Comparison of ENCODE assay signal across 14 mouse cellular contexts in the genomic region with DNA sequence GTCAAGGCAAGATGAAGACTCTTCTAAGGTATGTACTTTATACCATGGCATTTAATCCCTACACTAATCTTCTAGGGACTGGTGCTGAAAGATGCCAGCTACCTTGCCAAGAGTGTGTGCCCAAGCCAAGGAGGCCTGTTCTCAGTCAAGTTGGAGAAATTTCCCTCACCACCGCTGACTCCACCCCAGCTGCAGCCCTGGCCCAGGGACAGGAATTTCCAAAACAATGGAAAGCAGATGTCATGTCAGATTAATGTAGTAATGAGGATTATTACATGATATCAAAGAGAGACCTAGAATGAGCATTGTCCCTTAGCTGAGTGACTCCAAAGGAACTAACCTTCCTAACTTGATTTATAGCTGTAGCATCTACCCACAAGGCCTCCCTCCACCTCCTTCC. TPM values are rescaled to one million over a fixed set of nuclear protein-coding genes. Genes with fewer than 3 reads are reported as not detected.
DNase-seq lines count a peak whose midpoint lies in the region; ATAC-seq and TF ChIP-seq lines count a peak whose summit lies in the region.
"Had no signal": no experiment of that assay in that cellular context is flagged by ENCODE, and none has a peak within 500 bp of the region (broad histone marks: within the 10 kb centered on the region; RNA-seq: fewer than 3 reads in every experiment).

No protein-coding gene starts in this region.

- TF ChIP-seq EP300 in ES-Bruce4 (IDR thresholded peaks at IDR 0.05; ENCODE audit: insufficient read depth, low read depth, low read length), result no peak

- no peaks in the 10 kb centered on the region for H3K27me3 ChIP-seq in ES-Bruce4 (ENCODE audit: control insufficient read depth, insufficient read depth, low read length, poor library complexity, severe bottlenecking)
- H3K27me3 ChIP-seq in forebrain, postnatal 0 days (ENCODE audit: insufficient read depth, low read length), result no peaks in the 10 kb centered on the region

- peak overlapping the region; percentile 45; the same call in 1 of the 2 replicates for H3K27ac ChIP-seq in ES-Bruce4 (ENCODE audit: insufficient read depth, low read length)
- no peak overlapping the region for H3K27ac ChIP-seq in forebrain, postnatal 0 days (ENCODE audit: low read depth, low read length)

- 66% methylated on average over 1 of the region's 1 CpGs for WGBS in forebrain, postnatal 0 days

- no peaks in the 10 kb centered on the region for H3K36me3 ChIP-seq in ES-Bruce4 (ENCODE audit: control insufficient read depth, insufficient read depth, low read length, poor library complexity, severe bottlenecking)
- no peaks in the 10 kb centered on the region for H3K36me3 ChIP-seq in forebrain, postnatal 0 days (ENCODE audit: insufficient read depth)
- H3K36me3 ChIP-seq: hindbrain, embryonic 13.5 days had no signal

- ATAC-seq in forebrain, postnatal 0 days, result no peak
- ATAC-seq: activated CD4-positive, CD25-positive, alpha-beta regulatory T cell, adult 4 months; CD4-positive, CD25-positive, alpha-beta regulatory T cell, adult 4 months; liver, postnatal 0 days had no signal

- H3K4me1 ChIP-seq in ES-Bruce4 (ENCODE audit: control insufficient read depth, insufficient read depth, low read length), result peaks cover 18% of the 10 kb centered on the region
- H3K4me1 ChIP-seq in forebrain, postnatal 0 days (ENCODE audit: insufficient read depth), result no peaks in the 10 kb centered on the region

- H3K9me3 ChIP-seq in ES-Bruce4 (replicated peaks; ENCODE audit: control insufficient read depth, insufficient read depth, low read length, poor library complexity, severe bottlenecking), result no peaks in the 10 kb centered on the region
- no peaks in the 10 kb centered on the region for H3K9me3 ChIP-seq in forebrain, postnatal 0 days (ENCODE audit: low read length)
- H3K9me3 ChIP-seq: hindbrain, embryonic 13.5 days had no signal

- DNase-seq in gastrocnemius, adult 18-20 months (ENCODE audit: low spot score), result peak; percentile 24
- no peak for DNase-seq in gastrocnemius, postnatal 36 days
- DNase-seq in heart, postnatal 14 days, result peak; percentile 28 to 35
- peak; percentile 69 for DNase-seq in lung, postnatal 10 days
- no peak for DNase-seq in frontal cortex, postnatal 10 days (ENCODE audit: low spot score in 2 of 2)
- no peak for DNase-seq in forebrain, postnatal 0 days
- DNase-seq in ovary, postnatal 36 days (ENCODE audit: low spot score), result no peak
- DNase-seq: liver, postnatal 0 days; thymus, postnatal 25 days had no signal

- TF ChIP-seq CTCF in ES-Bruce4 (IDR thresholded peaks at IDR 0.05; ENCODE audit: low read depth, low read length), result no peak
- no peak for TF ChIP-seq CTCF in forebrain, postnatal 0 days (IDR thresholded peaks at IDR 0.05; ENCODE audit: low read depth)

- intact Hi-C loops in gastrocnemius, postnatal 36 days (cut with DNase I), result no loop called here
- intact Hi-C loops in heart, postnatal 14 days (cut with DNase I), result no loop called here

- no peak for TF ChIP-seq POLR2A in ES-Bruce4 (IDR thresholded peaks at IDR 0.05; ENCODE audit: insufficient read depth, low read length)

- no peak overlapping the region for H3K4me3 ChIP-seq in ES-Bruce4 (ENCODE audit: low read depth, low read length)
- no peak overlapping the region for H3K4me3 ChIP-seq in forebrain, postnatal 0 days (ENCODE audit: low read depth, low read length)
- H3K4me3 ChIP-seq: hindbrain, embryonic 13.5 days had no signal

- no peak overlapping the region for H3K4me2 ChIP-seq in forebrain, postnatal 0 days (ENCODE audit: low read depth)
- H3K4me2 ChIP-seq: hindbrain, embryonic 13.5 days had no signal

- H3K9ac ChIP-seq in ES-Bruce4 (ENCODE audit: low read depth, poor library complexity, severe bottlenecking), result no peak overlapping the region
- H3K9ac ChIP-seq in forebrain, postnatal 0 days, result no peak overlapping the region
- H3K9ac ChIP-seq: hindbrain, embryonic 13.5 days; liver, postnatal 0 days had no signal

RNA-seq across cellular contexts. Expression of a gene that starts 8.3 kb away (rescaled TPM):
- 1 to 10 TPM; 1.7 to 1.8 TPM for total RNA-seq in gastrocnemius, adult 18-20 months (2021)
- total RNA-seq in gastrocnemius, postnatal 36 days (2021), result 1 to 10 TPM; 1.4 to 2.7 TPM
- 109 and 112 TPM in 2 replicates for polyA plus RNA-seq in ES-Bruce4 (2011; ENCODE audit: insufficient read depth, insufficient read length, low read depth, missing spikeins)
- total RNA-seq in heart, postnatal 14 days (2021), result 1 to 10 TPM; 7.7 to 8.4 TPM
- total RNA-seq in forebrain, postnatal 0 days (2014; rRNA removed), result 26.6 and 31.3 TPM in 2 replicates
- 20.8 and 27.2 TPM in 2 replicates for polyA plus RNA-seq in forebrain, postnatal 0 days (2015; fragmentation: Nextera tagmentation; extraction: Ambion mirVana)

RNA-seq across cellular contexts. Expression of a gene that starts 28.2 kb away (rescaled TPM):
- not detected for total RNA-seq in gastrocnemius, adult 18-20 months (2021)
- not detected for total RNA-seq in gastrocnemius, postnatal 36 days (2021)
- polyA plus RNA-seq in ES-Bruce4 (2011; ENCODE audit: insufficient read depth, insufficient read length, low read depth, missing spikeins), result not detected in 2 replicates
- not detected for total RNA-seq in heart, postnatal 14 days (2021)
- not detected in 2 replicates for total RNA-seq in forebrain, postnatal 0 days (2014; rRNA removed)
- polyA plus RNA-seq in forebrain, postnatal 0 days (2015; fragmentation: Nextera tagmentation; extraction: Ambion mirVana), result 0.10 TPM in 1 of 2 replicates, not detected in the other
- total RNA-seq: common myeloid progenitor, adult 5-6 weeks had no signal
- polyA plus RNA-seq: activated CD4-positive, CD25-positive, alpha-beta regulatory T cell, adult 4 months; CD4-positive, CD25-positive, alpha-beta regulatory T cell, adult 4 months; hindbrain, embryonic 13.5 days; liver, postnatal 0 days had no signal

RNA-seq across cellular contexts. Expression of a gene that starts 40.7 kb away (rescaled TPM):
- total RNA-seq in gastrocnemius, adult 18-20 months (2021), result 10 to 100 TPM; 60.5 to 63.2 TPM
- 10 to 100 TPM; 53.3 to 55.3 TPM for total RNA-seq in gastrocnemius, postnatal 36 days (2021)
- 46.5 and 49.6 TPM in 2 replicates for polyA plus RNA-seq in ES-Bruce4 (2011; ENCODE audit: insufficient read depth, insufficient read length, low read depth, missing spikeins)
- total RNA-seq in heart, postnatal 14 days (2021), result 100 to 1,000 TPM in 1 of 2 experiments, 10 to 100 TPM in 1; 90.2 to 101 TPM
- 27.2 and 30.8 TPM in 2 replicates for total RNA-seq in forebrain, postnatal 0 days (2014; rRNA removed)
- polyA plus RNA-seq in forebrain, postnatal 0 days (2015; fragmentation: Nextera tagmentation; extraction: Ambion mirVana), result 46.9 and 52.6 TPM in 2 replicates

RNA-seq across cellular contexts. Expression of a gene that starts 50.0 kb away (rescaled TPM):
- not detected for total RNA-seq in gastrocnemius, adult 18-20 months (2021)
- total RNA-seq in gastrocnemius, postnatal 36 days (2021), result not detected
- polyA plus RNA-seq in ES-Bruce4 (2011; ENCODE audit: insufficient read depth, insufficient read length, low read depth, missing spikeins), result not detected in 2 replicates
- total RNA-seq in heart, postnatal 14 days (2021), result not detected
- not detected in 2 replicates for total RNA-seq in forebrain, postnatal 0 days (2014; rRNA removed)
- polyA plus RNA-seq in forebrain, postnatal 0 days (2015; fragmentation: Nextera tagmentation; extraction: Ambion mirVana), result not detected in 2 replicates
- total RNA-seq: common myeloid progenitor, adult 5-6 weeks had no signal
- polyA plus RNA-seq: activated CD4-positive, CD25-positive, alpha-beta regulatory T cell, adult 4 months; CD4-positive, CD25-positive, alpha-beta regulatory T cell, adult 4 months; hindbrain, embryonic 13.5 days; liver, postnatal 0 days had no signal

Comparison
In these comparisons a context has a peak if more than half of its experiments do, and no peak if none do; other contexts are left out.
1. DNase-seq: peak in gastrocnemius, adult 18-20 months (single experiment), heart, postnatal 14 days (2 of 2) and lung, postnatal 10 days (single experiment); none in gastrocnemius, postnatal 36 days (0 of 2), frontal cortex, postnatal 10 days (0 of 2), forebrain, postnatal 0 days (single experiment) and ovary, postnatal 36 days (single experiment).